In the genomic region with DNA sequence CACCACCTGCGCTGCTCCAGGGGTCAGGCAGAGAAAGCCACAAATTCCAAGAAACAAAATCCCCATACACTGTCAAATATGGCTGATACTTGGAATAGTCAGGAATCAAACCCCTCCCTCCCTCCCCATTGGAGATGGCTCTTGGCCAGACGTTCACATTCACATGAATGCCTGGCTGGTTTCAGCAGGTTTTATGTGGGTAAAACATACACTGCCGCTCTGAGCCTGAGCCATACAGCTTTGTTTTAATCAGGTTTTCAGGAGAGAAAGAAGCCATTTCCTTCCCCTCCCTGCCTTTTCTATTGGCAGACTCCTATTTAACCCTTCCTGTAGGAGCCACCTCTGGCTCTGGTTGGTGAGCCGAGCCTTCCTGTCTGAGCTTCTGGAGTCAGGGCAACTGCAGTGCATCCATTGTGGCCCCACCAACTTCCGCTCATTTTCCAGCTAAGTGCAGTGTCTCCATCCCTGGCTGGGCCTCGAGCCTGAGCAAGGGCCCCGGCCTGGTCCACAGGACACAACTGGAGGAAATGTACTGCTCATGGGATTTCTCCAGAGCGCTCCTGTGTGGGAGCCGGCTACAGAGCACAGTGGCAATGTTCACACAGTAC, we compare ENCODE assay signal across 15 mouse cellular contexts. TPM values are rescaled to one million over a fixed set of nuclear protein-coding genes. Genes with fewer than 3 reads are reported as not detected.
DNase-seq lines count a peak whose midpoint lies in the region; ATAC-seq lines count a peak whose summit lies in the region.
"Had no signal": no experiment of that assay in that cellular context is flagged by ENCODE, and none has a peak within 500 bp of the region (broad histone marks: within the 10 kb centered on the region; RNA-seq: fewer than 3 reads in every experiment).

No protein-coding gene starts in this region.

- H3K4me1 ChIP-seq in hindbrain, embryonic 13.5 days (replicated peaks), result peaks cover 20% of the 10 kb centered on the region
- no peaks in the 10 kb centered on the region for H3K4me1 ChIP-seq in hindbrain, embryonic 11.5 days (replicated peaks; ENCODE audit: control insufficient read depth, insufficient read depth, low read length)
- no peaks in the 10 kb centered on the region for H3K4me1 ChIP-seq in neural tube, embryonic 14.5 days (ENCODE audit: control insufficient read depth, insufficient read depth, low read length)
- peaks cover 15% of the 10 kb centered on the region; the same call in 1 of the 2 replicates for H3K4me1 ChIP-seq in neural tube, embryonic 15.5 days
- no peaks in the 10 kb centered on the region for H3K4me1 ChIP-seq in forebrain, embryonic 10.5 days

- no peak overlapping the region for H3K9ac ChIP-seq in hindbrain, embryonic 13.5 days
- no peak overlapping the region for H3K9ac ChIP-seq in hindbrain, embryonic 11.5 days (ENCODE audit: low read depth, low read length)
- no peak overlapping the region for H3K9ac ChIP-seq in neural tube, embryonic 14.5 days (replicated peaks; ENCODE audit: low read depth, low read length)
- H3K9ac ChIP-seq in neural tube, embryonic 15.5 days (replicated peaks), result no peak overlapping the region

- H3K4me3 ChIP-seq in hindbrain, embryonic 13.5 days, result no peak overlapping the region
- H3K4me3 ChIP-seq in hindbrain, embryonic 11.5 days (ENCODE audit: low read depth, low read length), result no peak overlapping the region
- H3K4me3 ChIP-seq in neural tube, embryonic 14.5 days (ENCODE audit: low read depth, low read length), result no peak overlapping the region
- no peak overlapping the region for H3K4me3 ChIP-seq in neural tube, embryonic 15.5 days (replicated peaks)
- no peak overlapping the region for H3K4me3 ChIP-seq in forebrain, embryonic 10.5 days

- peaks cover 94% of the 10 kb centered on the region for H3K36me3 ChIP-seq in hindbrain, embryonic 13.5 days
- peaks cover 2% of the 10 kb centered on the region; the same call in 1 of the 2 replicates for H3K36me3 ChIP-seq in hindbrain, embryonic 11.5 days (ENCODE audit: control insufficient read depth, insufficient read depth, low read length)
- peaks cover 13% of the 10 kb centered on the region for H3K36me3 ChIP-seq in neural tube, embryonic 14.5 days (ENCODE audit: control insufficient read depth, insufficient read depth, low read length)
- peaks cover 42% of the 10 kb centered on the region for H3K36me3 ChIP-seq in neural tube, embryonic 15.5 days
- peaks cover 100% of the 10 kb centered on the region for H3K36me3 ChIP-seq in forebrain, embryonic 10.5 days (replicated peaks)

- ATAC-seq in hindbrain, embryonic 13.5 days (ENCODE audit: low FRiP score), result no peak
- ATAC-seq in hindbrain, embryonic 11.5 days (ENCODE audit: low FRiP score), result no peak
- ATAC-seq in neural tube, embryonic 14.5 days (ENCODE audit: low read depth), result no peak
- no peak for ATAC-seq in neural tube, embryonic 15.5 days (ENCODE audit: low FRiP score)
- ATAC-seq: activated CD4-positive, CD25-positive, alpha-beta regulatory T cell, adult 4 months had no signal

- WGBS in hindbrain, embryonic 13.5 days, result 85% methylated on average over 9 of the region's 9 CpGs
- WGBS in hindbrain, embryonic 11.5 days, result 92% methylated on average over 9 of the region's 9 CpGs
- 86% methylated on average over 9 of the region's 9 CpGs for WGBS in neural tube, embryonic 14.5 days
- 83% methylated on average over 9 of the region's 9 CpGs for WGBS in neural tube, embryonic 15.5 days
- 92% methylated on average over 9 of the region's 9 CpGs for WGBS in forebrain, embryonic 10.5 days

- no peaks in the 10 kb centered on the region for H3K9me3 ChIP-seq in hindbrain, embryonic 13.5 days
- no peaks in the 10 kb centered on the region for H3K9me3 ChIP-seq in hindbrain, embryonic 11.5 days (ENCODE audit: control insufficient read depth, low read length)
- H3K9me3 ChIP-seq in neural tube, embryonic 14.5 days (ENCODE audit: control insufficient read depth, low read length), result no peaks in the 10 kb centered on the region
- no peaks in the 10 kb centered on the region for H3K9me3 ChIP-seq in neural tube, embryonic 15.5 days (replicated peaks)
- no peaks in the 10 kb centered on the region for H3K9me3 ChIP-seq in forebrain, embryonic 10.5 days

- no peak for DNase-seq in hindbrain, embryonic 11.5 days (ENCODE audit: low spot score)
- peak; percentile 29 for DNase-seq in kidney, adult 9 months
- no peak for DNase-seq in frontal cortex, postnatal 36 days (ENCODE audit: low spot score in 2 of 2)
- no peak for DNase-seq in forebrain, embryonic 10.5 days (ENCODE audit: extremely low spot score, low spot score)
- DNase-seq: cerebellum, postnatal 25 days; left cerebral cortex, postnatal 4 days; spleen, adult 18-20 months; thymus, postnatal 25 days had no signal

- H3K4me2 ChIP-seq in hindbrain, embryonic 13.5 days, result no peak overlapping the region
- H3K4me2 ChIP-seq in hindbrain, embryonic 11.5 days (replicated peaks; ENCODE audit: low read depth, low read length), result no peak overlapping the region
- no peak overlapping the region for H3K4me2 ChIP-seq in neural tube, embryonic 14.5 days (ENCODE audit: low read depth, low read length)
- H3K4me2 ChIP-seq in neural tube, embryonic 15.5 days, result no peak overlapping the region

- peak overlapping the region; percentile 69 for H3K27ac ChIP-seq in hindbrain, embryonic 13.5 days
- H3K27ac ChIP-seq in hindbrain, embryonic 11.5 days (ENCODE audit: low read depth, low read length), result no peak overlapping the region
- H3K27ac ChIP-seq in neural tube, embryonic 14.5 days (ENCODE audit: low read depth, low read length), result peak overlapping the region; percentile 44; the same call in 1 of the 2 replicates
- H3K27ac ChIP-seq in neural tube, embryonic 15.5 days (replicated peaks), result no peak overlapping the region
- no peak overlapping the region for H3K27ac ChIP-seq in forebrain, embryonic 10.5 days
- H3K27ac ChIP-seq: macrophage had no signal

- no peaks in the 10 kb centered on the region for H3K27me3 ChIP-seq in hindbrain, embryonic 13.5 days
- no peaks in the 10 kb centered on the region for H3K27me3 ChIP-seq in hindbrain, embryonic 11.5 days (ENCODE audit: control insufficient read depth, insufficient read depth, low read length)
- no peaks in the 10 kb centered on the region for H3K27me3 ChIP-seq in neural tube, embryonic 14.5 days (ENCODE audit: control insufficient read depth, insufficient read depth, low read length)
- no peaks in the 10 kb centered on the region for H3K27me3 ChIP-seq in neural tube, embryonic 15.5 days (replicated peaks)
- H3K27me3 ChIP-seq in forebrain, embryonic 10.5 days (ENCODE audit: poor library complexity, severe bottlenecking), result no peaks in the 10 kb centered on the region
- H3K27me3 ChIP-seq: CH12.LX had no signal

RNA-seq across cellular contexts. Expression of gene Recql5, which starts 13.0 kb away (rescaled TPM):
- polyA plus RNA-seq in hindbrain, embryonic 13.5 days (2015; fragmentation: Nextera tagmentation; extraction: Ambion mirVana), result 25.0 and 25.9 TPM in 2 replicates
- polyA plus RNA-seq in hindbrain, embryonic 11.5 days (2014; fragmentation: Nextera tagmentation; extraction: Ambion mirVana), result 16.0 and 19.9 TPM in 2 replicates
- 15.3 and 19.9 TPM in 2 replicates for polyA plus RNA-seq in neural tube, embryonic 14.5 days (2014; fragmentation: Nextera tagmentation; extraction: Ambion mirVana)
- 19.7 and 22.0 TPM in 2 replicates for polyA plus RNA-seq in neural tube, embryonic 15.5 days (2015; fragmentation: Nextera tagmentation; extraction: Ambion mirVana)
- polyA plus RNA-seq in forebrain, embryonic 10.5 days (2016; fragmentation: Nextera tagmentation; extraction: Ambion mirVana), result 35.0 and 36.6 TPM in 2 replicates

RNA-seq across cellular contexts. Expression of gene Sap30bp, which starts 13.2 kb away (rescaled TPM):
- polyA plus RNA-seq in hindbrain, embryonic 13.5 days (2015; fragmentation: Nextera tagmentation; extraction: Ambion mirVana), result 49.9 and 55.3 TPM in 2 replicates
- 55.8 and 57.1 TPM in 2 replicates for polyA plus RNA-seq in hindbrain, embryonic 11.5 days (2014; fragmentation: Nextera tagmentation; extraction: Ambion mirVana)
- polyA plus RNA-seq in neural tube, embryonic 14.5 days (2014; fragmentation: Nextera tagmentation; extraction: Ambion mirVana), result 40.1 and 45.5 TPM in 2 replicates
- 39.0 and 40.5 TPM in 2 replicates for polyA plus RNA-seq in neural tube, embryonic 15.5 days (2015; fragmentation: Nextera tagmentation; extraction: Ambion mirVana)
- polyA plus RNA-seq in forebrain, embryonic 10.5 days (2016; fragmentation: Nextera tagmentation; extraction: Ambion mirVana), result 50.3 and 52.2 TPM in 2 replicates

RNA-seq across cellular contexts. Expression of gene Itgb4, which starts 28.2 kb away (rescaled TPM):
- polyA plus RNA-seq in hindbrain, embryonic 13.5 days (2015; fragmentation: Nextera tagmentation; extraction: Ambion mirVana), result 0.88 and 1.3 TPM in 2 replicates
- 0.36 and 0.82 TPM in 2 replicates for polyA plus RNA-seq in hindbrain, embryonic 11.5 days (2014; fragmentation: Nextera tagmentation; extraction: Ambion mirVana)
- 1.6 and 2.3 TPM in 2 replicates for polyA plus RNA-seq in neural tube, embryonic 14.5 days (2014; fragmentation: Nextera tagmentation; extraction: Ambion mirVana)
- polyA plus RNA-seq in neural tube, embryonic 15.5 days (2015; fragmentation: Nextera tagmentation; extraction: Ambion mirVana), result 2.0 and 4.9 TPM in 2 replicates
- 0.47 and 0.63 TPM in 2 replicates for polyA plus RNA-seq in forebrain, embryonic 10.5 days (2016; fragmentation: Nextera tagmentation; extraction: Ambion mirVana)
- polyA plus RNA-seq: activated CD4-positive, CD25-positive, alpha-beta regulatory T cell, adult 4 months; macrophage had no signal

RNA-seq across cellular contexts. Expression of gene Smim6, which starts 34.5 kb away (rescaled TPM):
- 0.88 and 1.0 TPM in 2 replicates for polyA plus RNA-seq in hindbrain, embryonic 13.5 days (2015; fragmentation: Nextera tagmentation; extraction: Ambion mirVana)
- 0.40 and 0.65 TPM in 2 replicates for polyA plus RNA-seq in hindbrain, embryonic 11.5 days (2014; fragmentation: Nextera tagmentation; extraction: Ambion mirVana)
- 0.43 and 0.64 TPM in 2 replicates for polyA plus RNA-seq in neural tube, embryonic 14.5 days (2014; fragmentation: Nextera tagmentation; extraction: Ambion mirVana)
- polyA plus RNA-seq in neural tube, embryonic 15.5 days (2015; fragmentation: Nextera tagmentation; extraction: Ambion mirVana), result 0.68 and 3.1 TPM in 2 replicates
- polyA plus RNA-seq in forebrain, embryonic 10.5 days (2016; fragmentation: Nextera tagmentation; extraction: Ambion mirVana), result 0.83 and 1.7 TPM in 2 replicates
- polyA plus RNA-seq: frontal cortex, adult 2 months; macrophage had no signal

RNA-seq across cellular contexts. Expression of gene Smim5, which starts 46.6 kb away (rescaled TPM):
- 2.0 and 2.7 TPM in 2 replicates for polyA plus RNA-seq in hindbrain, embryonic 13.5 days (2015; fragmentation: Nextera tagmentation; extraction: Ambion mirVana)
- 3.4 and 3.8 TPM in 2 replicates for polyA plus RNA-seq in hindbrain, embryonic 11.5 days (2014; fragmentation: Nextera tagmentation; extraction: Ambion mirVana)
- 1.6 and 1.8 TPM in 2 replicates for polyA plus RNA-seq in neural tube, embryonic 14.5 days (2014; fragmentation: Nextera tagmentation; extraction: Ambion mirVana)
- polyA plus RNA-seq in neural tube, embryonic 15.5 days (2015; fragmentation: Nextera tagmentation; extraction: Ambion mirVana), result 2.2 and 8.1 TPM in 2 replicates
- polyA plus RNA-seq in forebrain, embryonic 10.5 days (2016; fragmentation: Nextera tagmentation; extraction: Ambion mirVana), result 1.2 and 2.4 TPM in 2 replicates

Comparison
In these comparisons a context has a peak if more than half of its experiments do, and no peak if none do; other contexts are left out.
1. H3K27ac ChIP-seq: peak in hindbrain, embryonic 13.5 days (single experiment) and neural tube, embryonic 14.5 days (single experiment); none in hindbrain, embryonic 11.5 days (single experiment), neural tube, embryonic 15.5 days (single experiment) and forebrain, embryonic 10.5 days (single experiment).